Mouse (Mus musculus) liver, embryonic 14.5 days (tissue): ENCODE data around the gene Gm28230. TPM values are rescaled to one million over a fixed set of nuclear protein-coding genes. Genes with fewer than 3 reads are reported as not detected.

ENCODE experiments used
- ATAC-seq: fragments of 200-750 bp; cut with Nextera tagmentation; 2 replicates; pipeline ENCODE4 v1.8.0; 2017; ENCODE audit warnings: moderate number of reproducible peaks, mild to moderate bottlenecking, moderate library complexity; ENCODE audit not compliant: insufficient read depth
- DNase-seq, 3 experiments: peaks; one replicate each; pipeline ENCODE4 v3.0.0-alpha.2; 2012 to 2013; ENCODE audit warnings: low read depth in 3 of 3, low spot score in 3 of 3
- H3K27ac ChIP-seq: fragments of 300-500 bp; sonication (generic); 2 replicates; pipeline ENCODE4 v1.5.1; 2014; ENCODE audit warnings: moderate library complexity, mild to moderate bottlenecking, control low read depth, inconsistent platforms
- H3K27me3 ChIP-seq: fragments of 300-500 bp; sonication (generic); 2 replicates; pipeline ENCODE4 v1.6.1; 2014; ENCODE audit warnings: mild to moderate bottlenecking, low read length, moderate library complexity; ENCODE audit not compliant: control insufficient read depth, insufficient read depth
- H3K36me3 ChIP-seq: fragments of 300-500 bp; sonication (generic); replicated peaks from 2 replicates; pipeline ENCODE4 v1.6.1; 2014; ENCODE audit warnings: low read depth; ENCODE audit not compliant: control insufficient read depth, insufficient read depth
- H3K4me1 ChIP-seq, 2 experiments: fragments of 200-500 bp in 1 of 2; fragments of 300-500 bp in 1 of 2; sonication (generic) in 1 of 2; replicated peaks; 2 replicates each; pipeline ENCODE4 v1.6.1; 2012 to 2014; ENCODE audit warnings: antibody characterized with exemption in 1 of 2, inconsistent platforms in 1 of 2, low read length in 1 of 2; ENCODE audit not compliant: control insufficient read depth in 2 of 2, insufficient read depth in 2 of 2
- H3K4me2 ChIP-seq: fragments of 300-500 bp; sonication (generic); 2 replicates; pipeline ENCODE4 v1.6.1; 2014; ENCODE audit warnings: low read depth, mild to moderate bottlenecking, control low read depth, moderate library complexity
- H3K4me3 ChIP-seq, 2 experiments: fragments of 200-500 bp in 1 of 2; fragments of 300-500 bp in 1 of 2; sonication (generic) in 1 of 2; 2 replicates each; pipeline ENCODE4 v1.5.1; 2012 to 2014; ENCODE audit warnings: low read depth in 2 of 2, low read length in 2 of 2, mild to moderate bottlenecking in 2 of 2, control low read depth in 1 of 2, inconsistent platforms in 1 of 2, moderate library complexity in 1 of 2; ENCODE audit not compliant: insufficient read depth in 1 of 2
- H3K9ac ChIP-seq: fragments of 300-500 bp; sonication (generic); replicated peaks from 2 replicates; pipeline ENCODE4 v1.6.1; 2014; ENCODE audit warnings: mild to moderate bottlenecking, control low read depth, moderate library complexity
- H3K9me3 ChIP-seq: fragments of 300-500 bp; sonication (generic); 2 replicates; pipeline ENCODE4 v1.6.1; 2016; ENCODE audit warnings: low read length, mixed read lengths; ENCODE audit not compliant: control insufficient read depth
- CTCF ChIP-seq: IDR thresholded peaks from 2 replicates; pipeline ENCODE4 v1.5.1; 2016; ENCODE audit warnings: antibody characterized with exemption, low read depth, control low read depth
- EP300 ChIP-seq: IDR thresholded peaks from 2 replicates; pipeline ENCODE4 v1.6.1; 2016; ENCODE audit warnings: antibody characterized with exemption, low read depth
- WGBS: fragments of 180-500 bp; shearing (Covaris S2); extraction: QIAGEN DNeasy Blood & Tissue Kit; methylation state at CpG from one replicate; pipeline ENCODE4 v1.1.7; 2014; ENCODE audit not compliant: insufficient replicate concordance; 5-methylcytosine and 5-hydroxymethylcytosine counted together
- polyA plus RNA-seq, 2 experiments: library from polyadenylated mRNA; depleted of rRNA in 1 of 2; stranded (reverse) in 1 of 2; unstranded in 1 of 2; fragments of >200 nt; fragmentation: Nextera tagmentation in 1 of 2; extraction: Ambion mirVana in 1 of 2; gene quantifications; 2 replicates each; pipeline versions ENCODE4 v1.2.1 to v1.2.3; 2012 to 2014

Gm28230 gene
- polyA plus RNA-seq, 2 experiments = not detected

GRCm38 (mm10) chr2:74680561-74681398, 45.7 kb upstream of the Gm28230 start:
- peaks cover 100% of the 10 kb centered on the region for H3K27me3 ChIP-seq
- no peak for ATAC-seq

DNA sequence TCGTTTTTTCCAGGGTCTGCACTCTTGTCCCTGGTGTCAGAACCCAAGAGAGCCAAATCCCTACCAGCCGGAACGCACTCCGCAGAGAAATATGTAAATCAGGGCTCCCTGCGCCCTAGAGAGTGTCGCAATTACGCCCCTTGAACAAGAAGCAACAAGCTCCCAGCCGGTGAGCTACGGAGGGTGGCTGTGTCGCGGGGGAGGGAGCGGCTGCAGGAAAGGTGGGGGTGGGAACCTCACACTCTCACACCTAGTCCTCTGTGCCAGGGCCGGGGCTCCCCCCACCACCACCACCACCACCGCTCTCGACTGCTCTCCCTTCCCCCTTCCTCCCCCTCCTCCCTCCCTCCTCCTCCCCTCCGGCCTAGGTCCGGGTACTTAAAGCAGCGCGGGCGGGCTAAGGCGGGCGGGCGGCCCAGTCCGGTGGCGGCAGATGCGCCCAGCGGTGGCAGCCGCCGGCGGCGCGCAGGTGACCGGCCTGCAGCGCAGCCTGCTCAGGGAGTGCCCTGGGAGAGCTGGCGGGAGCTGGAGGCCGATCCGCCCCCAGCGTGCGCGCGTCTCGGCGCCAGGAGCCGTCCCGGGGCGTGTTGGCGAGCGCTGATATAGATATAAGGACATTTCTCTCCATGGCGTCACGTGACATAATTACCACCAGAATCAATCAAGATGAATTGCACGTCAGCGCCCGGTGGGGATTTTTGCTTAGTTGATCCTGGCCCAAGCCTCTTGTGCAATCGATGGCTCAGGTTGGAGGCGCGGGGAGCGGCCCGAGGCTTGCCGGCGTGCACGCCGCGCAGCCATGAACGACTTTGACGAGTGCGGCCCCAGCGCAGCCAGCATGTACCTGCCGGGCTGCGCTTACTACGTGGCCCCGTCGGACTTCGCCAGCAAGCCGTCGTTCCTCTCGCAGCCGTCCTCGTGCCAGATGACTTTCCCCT, 44.7 kb upstream of the Gm28230 start:
- TF ChIP-seq EP300 (no peak), CTCF (no peak)
- no peaks in the 10 kb centered on the region for H3K4me1 ChIP-seq

More at GRCm38 (mm10) chr2:74680561-74681398, 45.7 kb upstream of the Gm28230 start:
- DNase-seq = no peak
- Histone ChIP-seq H3K9ac (no peak overlapping the region), H3K27ac (no peak overlapping the region), H3K4me1 (no peaks in the 10 kb centered on the region), H3K36me3 (no peaks in the 10 kb centered on the region), H3K4me2 (no peak overlapping the region), H3K4me3 (no peak overlapping the region), H3K9me3 (no peaks in the 10 kb centered on the region)
- WGBS = 3% methylated on average over 21 of the region's 21 CpGs
- TF ChIP-seq CTCF (no peak), EP300 (no peak)

GRCm38 (mm10) chr2:74682796-74683195, 43.7 kb upstream of the Gm28230 start:
- H3K9ac ChIP-seq = no peak overlapping the region
- no peak overlapping the region for H3K4me2 ChIP-seq
- H3K9me3 ChIP-seq = no peaks in the 10 kb centered on the region
- DNase-seq = no peak
- H3K4me3 ChIP-seq = no peak overlapping the region
- ATAC-seq = no peak
- H3K4me1 ChIP-seq = no peaks in the 10 kb centered on the region
- no peak for TF ChIP-seq EP300
- WGBS = 3% methylated on average over 50 of the region's 51 CpGs
- H3K36me3 ChIP-seq = no peaks in the 10 kb centered on the region
- H3K27ac ChIP-seq = no peak overlapping the region
- peaks cover 97% of the 10 kb centered on the region for H3K27me3 ChIP-seq

More for the DNA sequence above, 44.7 kb upstream of the Gm28230 start:
- Histone ChIP-seq H3K9me3 (no peaks in the 10 kb centered on the region), H3K4me3 (no peak overlapping the region), H3K4me2 (no peak overlapping the region), H3K27ac (no peak overlapping the region), H3K36me3 (no peaks in the 10 kb centered on the region), H3K27me3 (peaks cover 97% of the 10 kb centered on the region), H3K9ac (no peak overlapping the region)
- ATAC-seq = no peak
- 2% methylated on average over 78 of the region's 78 CpGs for WGBS
- no peak for DNase-seq

DNA sequence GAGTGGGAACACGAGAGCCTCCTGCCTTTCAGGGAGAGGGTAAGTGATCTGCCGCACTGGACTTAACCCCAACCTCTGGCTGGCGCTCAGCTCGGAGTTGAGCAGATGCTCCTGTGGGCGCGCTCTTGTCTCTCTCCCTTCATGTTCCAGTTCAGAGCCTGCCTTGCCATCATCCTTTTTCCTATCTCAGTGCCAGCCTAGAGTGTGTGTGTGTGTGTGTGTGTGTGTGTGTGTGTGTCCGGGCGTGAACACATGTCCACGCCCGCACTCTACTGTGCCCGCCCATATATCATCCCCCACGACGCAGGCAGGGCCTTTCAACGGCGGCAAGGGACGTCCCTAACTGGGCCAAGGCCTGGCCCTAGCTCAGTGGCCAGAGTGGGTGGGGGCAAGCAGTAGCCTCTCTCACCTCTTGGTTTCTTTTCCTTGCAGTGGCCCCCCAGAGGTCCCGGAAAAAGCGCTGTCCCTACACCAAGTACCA, 43.0 kb upstream of the Gm28230 start:
- Histone ChIP-seq H3K9me3 (no peaks in the 10 kb centered on the region), H3K4me1 (no peaks in the 10 kb centered on the region), H3K4me2 (no peak overlapping the region), H3K9ac (no peak overlapping the region), H3K36me3 (no peaks in the 10 kb centered on the region), H3K27me3 (peaks cover 97% of the 10 kb centered on the region), H3K27ac (no peak overlapping the region), H3K4me3 (no peak overlapping the region)
- no peak for DNase-seq
- no peak for ATAC-seq
- 3% methylated on average over 18 of the region's 18 CpGs for WGBS
- TF ChIP-seq CTCF = no peak
- no peak for TF ChIP-seq EP300

- Histone ChIP-seq H3K27me3 (peaks cover 97% of the 10 kb centered on the region), H3K9me3 (no peaks in the 10 kb centered on the region), H3K4me1 (no peaks in the 10 kb centered on the region), H3K27ac (no peak overlapping the region), H3K36me3 (no peaks in the 10 kb centered on the region), H3K4me2 (no peak overlapping the region), H3K9ac (no peak overlapping the region), H3K4me3 (no peak overlapping the region)
- no peak for TF ChIP-seq EP300
- TF ChIP-seq CTCF = no peak
- 1% methylated on average over 12 of the region's 12 CpGs for WGBS
- no peak for ATAC-seq
- DNase-seq = no peak
Observed at GRCm38 (mm10) chr2:74684106-74684505, 42.4 kb upstream of the Gm28230 start.
